Mouse (Mus musculus) hindbrain, postnatal 0 days (tissue): ENCODE data around the gene Dmap1. TPM values are rescaled to one million over a fixed set of nuclear protein-coding genes. Genes with fewer than 3 reads are reported as not detected.
A peak's percentile ranks its signal among the peaks of the same experiment; 100 is the strongest.

Experiments used
- ATAC-seq: fragments of 200-750 bp; cut with Nextera tagmentation; 2 replicates; pipeline ENCODE4 v1.8.0; 2017; ENCODE audit warnings: mild to moderate bottlenecking, moderate TSS enrichment, moderate library complexity
- DNase-seq: peaks from one replicate; pipeline ENCODE4 v3.0.0-alpha.2; 2015; ENCODE audit warnings: low spot score
- H3K27ac ChIP-seq: fragments of 300-500 bp; sonication (generic); 2 replicates; pipeline ENCODE4 v1.5.1; 2014; ENCODE audit warnings: mild to moderate bottlenecking
- H3K27me3 ChIP-seq: fragments of 300-500 bp; sonication (generic); 2 replicates; pipeline ENCODE4 v1.6.1; 2014; ENCODE audit warnings: low read length, mixed read lengths; ENCODE audit not compliant: insufficient read depth
- H3K36me3 ChIP-seq: fragments of 300-500 bp; sonication (generic); 2 replicates; pipeline ENCODE4 v1.6.1; 2014; ENCODE audit warnings: low read length, mixed read lengths; ENCODE audit not compliant: insufficient read depth
- H3K4me1 ChIP-seq: fragments of 300-500 bp; sonication (generic); 2 replicates; pipeline ENCODE4 v1.6.1; 2014; ENCODE audit warnings: antibody characterized with exemption, low read length, mixed read lengths; ENCODE audit not compliant: insufficient read depth
- H3K4me2 ChIP-seq: fragments of 300-500 bp; sonication (generic); 2 replicates; pipeline ENCODE4 v1.6.1; 2014; ENCODE audit warnings: low read depth, mild to moderate bottlenecking, low read length, moderate library complexity, mixed read lengths
- H3K4me3 ChIP-seq: fragments of 300-500 bp; sonication (generic); 2 replicates; pipeline ENCODE4 v1.5.1; 2014; ENCODE audit warnings: low read length
- H3K9ac ChIP-seq: fragments of 300-500 bp; sonication (generic); replicated peaks from 2 replicates; pipeline ENCODE4 v1.6.1; 2014; ENCODE audit warnings: mild to moderate bottlenecking, low read length, moderate library complexity, mixed read lengths
- H3K9me3 ChIP-seq: fragments of 300-500 bp; sonication (generic); 2 replicates; pipeline ENCODE4 v1.6.1; 2016; ENCODE audit warnings: low read length, mixed read lengths
- CTCF ChIP-seq: IDR thresholded peaks from 2 replicates; pipeline ENCODE4 v1.5.1; 2016; ENCODE audit warnings: antibody characterized with exemption, control low read depth, low read depth
- WGBS: fragments of 180-500 bp; shearing (Covaris S2); extraction: QIAGEN DNeasy Blood & Tissue Kit; methylation state at CpG from one replicate; pipeline ENCODE4 v1.1.7; 2014; 5-methylcytosine and 5-hydroxymethylcytosine counted together
- polyA plus RNA-seq: library from polyadenylated mRNA; unstranded; fragments of >200 nt; fragmentation: Nextera tagmentation; extraction: Ambion mirVana; gene quantifications from 2 replicates; pipeline ENCODE4 v1.2.1, GENCODE M21; 2015
- total RNA-seq: library from RNA; depleted of rRNA; stranded (reverse); fragments of >200 nt; gene quantifications from 2 replicates; pipeline ENCODE4 v1.2.3, GENCODE M21; 2014

The Dmap1 gene
- total and polyA plus RNA-seq, 2 experiments from 2014 or later, result 67.5 to 76.5 TPM

DNA sequence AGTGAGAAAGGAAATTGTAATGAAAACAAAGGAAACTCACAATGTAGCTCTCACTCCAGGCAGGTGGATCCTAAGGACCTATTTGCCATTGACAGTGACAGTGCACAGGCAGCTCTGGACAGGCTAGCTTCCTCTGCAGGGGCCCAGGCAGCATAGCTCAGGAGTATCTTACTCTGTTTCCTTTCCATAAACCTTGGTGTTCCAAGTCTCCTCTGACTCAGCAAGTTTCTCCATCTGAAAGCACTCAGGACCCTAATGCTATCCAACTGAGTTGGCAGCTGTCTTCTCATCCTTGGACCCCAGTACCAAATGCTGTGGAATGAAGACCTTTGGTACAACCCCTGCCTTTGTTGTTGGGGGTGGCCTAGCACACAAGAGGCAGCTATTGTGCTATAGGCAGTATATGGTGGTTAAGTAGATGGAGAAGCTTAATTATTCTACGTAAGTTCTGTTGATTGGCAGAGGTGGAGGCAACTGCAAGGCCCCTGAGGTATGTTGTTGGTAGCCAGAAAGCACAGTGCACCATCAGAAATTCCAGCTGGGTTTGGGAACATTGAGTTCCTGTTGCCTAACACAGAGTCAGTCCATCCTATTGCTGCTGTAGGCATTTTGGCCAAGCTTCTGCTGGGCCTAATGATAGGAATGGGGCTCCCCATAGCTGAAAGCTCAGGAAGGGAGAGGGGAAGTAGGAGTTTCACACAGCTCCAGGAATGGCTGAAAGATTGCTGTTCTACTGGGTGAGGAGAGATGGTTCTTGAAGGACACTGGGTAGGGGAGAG lies 41.0 kb downstream of the Dmap1 start:
- WGBS, result 84% methylated on average over 1 of the region's 1 CpGs
- Histone ChIP-seq H3K4me1 (peaks cover 14% of the 10 kb centered on the region), H3K4me2 (no peak overlapping the region)

GRCm38 (mm10) chr4:117636891-117637613 lies 45.0 kb downstream of the Dmap1 start:
- no peak overlapping the region for H3K4me2 ChIP-seq

More for the DNA sequence above, 41.0 kb downstream of the Dmap1 start:
- DNase-seq (no peak), ATAC-seq (no peak)
- Histone ChIP-seq H3K27me3 (no peaks in the 10 kb centered on the region), H3K9me3 (no peaks in the 10 kb centered on the region), H3K27ac (no peak overlapping the region), H3K9ac (no peak overlapping the region), H3K4me3 (no peak overlapping the region), H3K36me3 (no peaks in the 10 kb centered on the region)
- no peak for TF ChIP-seq CTCF

DNA sequence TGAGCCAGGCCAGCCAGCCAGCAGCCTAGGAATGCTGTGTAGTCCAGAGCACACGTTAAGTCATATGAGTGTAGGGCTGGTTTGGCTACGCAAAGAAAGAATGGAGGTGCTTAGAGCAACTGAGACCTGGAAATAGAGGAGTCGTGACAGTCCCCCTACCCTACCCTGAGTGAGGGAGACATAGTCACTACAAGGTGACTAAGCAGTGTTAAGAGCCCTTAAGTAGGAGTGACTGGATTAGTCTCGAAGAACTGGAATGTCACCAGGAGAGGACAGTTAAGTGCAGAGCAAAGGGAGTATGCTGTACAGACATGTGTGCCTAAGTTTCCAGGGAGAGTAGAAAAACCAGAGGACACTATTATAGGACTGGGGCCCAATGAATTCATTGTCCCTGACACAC lies 45.9 kb downstream of the Dmap1 start:
- ATAC-seq, result no peak
- WGBS, result 90% methylated on average over 4 of the region's 4 CpGs
- no peak overlapping the region; the same call in 1 of the 2 replicates for H3K27ac ChIP-seq

More at GRCm38 (mm10) chr4:117636891-117637613, 45.0 kb downstream of the Dmap1 start:
- DNase-seq, result no peak
- 35% methylated on average over 22 of the region's 22 CpGs for WGBS
- Histone ChIP-seq H3K4me1 (no peaks in the 10 kb centered on the region), H3K4me3 (no peak overlapping the region), H3K9ac (no peak overlapping the region), H3K27me3 (no peaks in the 10 kb centered on the region), H3K36me3 (no peaks in the 10 kb centered on the region), H3K27ac (peak overlapping the region; percentile 36; the same call in 1 of the 2 replicates), H3K9me3 (no peaks in the 10 kb centered on the region)
- TF ChIP-seq CTCF, result no peak
- peak; percentile 50; the same call in 1 of the 2 replicates for ATAC-seq

GRCm38 (mm10) chr4:117634642-117635041 lies 47.4 kb downstream of the Dmap1 start:
- Histone ChIP-seq H3K9ac (no peak overlapping the region), H3K36me3 (no peaks in the 10 kb centered on the region), H3K27ac (no peak overlapping the region), H3K4me2 (no peak overlapping the region), H3K27me3 (no peaks in the 10 kb centered on the region), H3K4me1 (no peaks in the 10 kb centered on the region), H3K4me3 (no peak overlapping the region), H3K9me3 (no peaks in the 10 kb centered on the region)
- 95% methylated on average over 7 of the region's 7 CpGs for WGBS
- TF ChIP-seq CTCF, result no peak
- no peak for DNase-seq
- ATAC-seq, result no peak

More for the DNA sequence above, 45.9 kb downstream of the Dmap1 start:
- Histone ChIP-seq H3K9me3 (no peaks in the 10 kb centered on the region), H3K27me3 (no peaks in the 10 kb centered on the region), H3K4me1 (no peaks in the 10 kb centered on the region), H3K4me3 (no peak overlapping the region), H3K36me3 (no peaks in the 10 kb centered on the region), H3K9ac (no peak overlapping the region), H3K4me2 (no peak overlapping the region)
- TF ChIP-seq CTCF, result no peak
- no peak for DNase-seq

DNA sequence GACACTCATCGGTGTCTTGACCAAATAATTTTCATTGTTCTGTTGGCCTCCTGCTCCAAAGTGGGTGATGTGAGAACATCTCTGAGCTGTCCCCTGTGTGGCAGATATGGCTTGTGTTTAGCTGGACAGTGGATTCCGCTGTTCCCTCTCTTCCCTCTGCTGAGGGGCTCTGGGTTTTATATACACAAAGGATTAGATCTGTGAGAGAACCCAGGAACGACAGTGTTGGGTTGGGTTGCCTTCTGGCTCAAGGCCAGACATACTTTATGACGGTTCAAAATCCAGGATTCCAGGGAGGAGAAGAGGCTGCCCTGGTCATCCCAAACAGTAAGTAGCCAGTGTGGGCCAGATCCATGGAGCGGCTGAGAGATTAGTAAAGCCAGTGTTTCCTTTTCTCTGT lies 48.5 kb downstream of the Dmap1 start:
- Histone ChIP-seq H3K4me3 (no peak overlapping the region), H3K4me1 (no peaks in the 10 kb centered on the region), H3K9ac (no peak overlapping the region), H3K4me2 (no peak overlapping the region), H3K9me3 (no peaks in the 10 kb centered on the region), H3K27me3 (no peaks in the 10 kb centered on the region), H3K27ac (no peak overlapping the region), H3K36me3 (no peaks in the 10 kb centered on the region)
- DNase-seq (no peak), ATAC-seq (no peak)
- 76% methylated on average over 5 of the region's 5 CpGs for WGBS
- no peak for TF ChIP-seq CTCF

DNA sequence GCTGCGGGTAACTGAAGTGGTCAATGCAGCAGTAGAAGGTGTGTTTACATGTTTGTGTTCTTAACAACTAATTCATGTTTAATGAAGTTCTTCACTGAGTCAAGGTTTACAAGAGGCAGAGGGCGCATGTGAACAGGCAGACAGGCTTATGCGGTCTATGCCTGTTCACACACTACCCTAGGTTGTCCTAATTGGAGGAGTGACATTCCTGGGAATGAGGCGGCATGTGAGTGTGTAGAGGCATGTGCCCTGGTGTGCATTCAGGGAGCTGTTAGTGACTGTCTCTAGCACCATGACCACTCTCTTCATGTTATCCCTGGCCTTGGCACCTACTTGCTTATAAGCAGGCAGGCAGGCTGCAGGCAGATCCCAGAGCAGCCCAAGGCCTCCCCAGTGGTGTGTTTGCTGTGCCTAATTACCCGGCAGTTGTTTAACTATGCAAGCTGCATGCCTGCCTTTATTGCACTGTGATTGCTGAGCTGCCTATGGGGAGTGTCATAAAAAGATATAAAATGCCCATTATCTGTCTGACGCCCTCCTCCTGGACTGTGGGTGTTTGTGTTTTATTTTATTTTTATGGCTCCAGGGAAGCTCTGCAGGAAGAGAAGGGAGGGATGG lies 51.9 kb downstream of the Dmap1 start:
- Histone ChIP-seq H3K27me3 (no peaks in the 10 kb centered on the region), H3K9ac (no peak overlapping the region), H3K4me2 (no peak overlapping the region), H3K4me1 (no peaks in the 10 kb centered on the region), H3K27ac (no peak overlapping the region), H3K36me3 (no peaks in the 10 kb centered on the region; the same call in 1 of the 2 replicates), H3K9me3 (no peaks in the 10 kb centered on the region), H3K4me3 (no peak overlapping the region)
- 67% methylated on average over 6 of the region's 6 CpGs for WGBS
- TF ChIP-seq CTCF, result no peak
- DNase-seq (no peak), ATAC-seq (peak; percentile 64; the same call in 1 of the 2 replicates)
